Mouse (Mus musculus): ENCODE results near the gene Cd70. TPM values are rescaled to one million over a fixed set of nuclear protein-coding genes. Genes with fewer than 3 reads are reported as not detected.

Gene Cd70
- 0.13 TPM in 1 of 2 replicates, not detected in the other for polyA plus RNA-seq (2012; rRNA removed)

- DNase-seq, result no peak
- H3K36me3 ChIP-seq (ENCODE audit: control insufficient read depth, insufficient read depth, low read length), result no peaks in the 10 kb centered on the region
- whole genome bisulfite sequencing, result 4% methylated on average over 38 of the region's 39 CpGs
- H3K27ac ChIP-seq (ENCODE audit: insufficient read depth, low read depth, low read length), result no peak within 1 kb of the TSS
- no peaks in the 10 kb centered on the region for H3K27me3 ChIP-seq (replicated peaks; ENCODE audit: control insufficient read depth, insufficient read depth, low read length)
- H3K4me3 ChIP-seq (ENCODE audit: insufficient read depth, low read depth, low read length), result no peak within 1 kb of the TSS
- H3K4me1 ChIP-seq (ENCODE audit: control insufficient read depth, insufficient read depth, low read length), result no peaks in the 10 kb centered on the region
- TF ChIP-seq POLR2A (IDR thresholded peaks at IDR 0.05; ENCODE audit: low read depth, low read length) (no peak), CTCF (conservative IDR thresholded peaks at IDR 0.05; ENCODE audit: insufficient read depth, insufficient read length, low read depth, low read length) (no peak)
Measured at GRCm38 (mm10) chr17:57148994-57149803, at the start of gene Cd70. Gene Cd70, minus strand, starts transcription at chr17:57149777.

GRCm38 (mm10) chr17:57198252-57198651 is 48.7 kb upstream of the Cd70 start:
- H3K27me3 ChIP-seq (replicated peaks; ENCODE audit: control insufficient read depth, insufficient read depth, low read length), result no peaks in the 10 kb centered on the region
- DNase-seq, result no peak
- H3K27ac ChIP-seq (ENCODE audit: insufficient read depth, low read depth, low read length), result no peak overlapping the region
- H3K36me3 ChIP-seq (ENCODE audit: control insufficient read depth, insufficient read depth, low read length), result no peaks in the 10 kb centered on the region
- H3K4me3 ChIP-seq (ENCODE audit: insufficient read depth, low read depth, low read length), result no peak overlapping the region
- peaks cover 3% of the 10 kb centered on the region; the same call in 1 of the 2 replicates for H3K4me1 ChIP-seq (ENCODE audit: control insufficient read depth, insufficient read depth, low read length)
- TF ChIP-seq CTCF (conservative IDR thresholded peaks at IDR 0.05; ENCODE audit: insufficient read depth, insufficient read length, low read depth, low read length), result no peak
- no peak for TF ChIP-seq POLR2A (IDR thresholded peaks at IDR 0.05; ENCODE audit: low read depth, low read length)
- 78% methylated on average over 3 of the region's 3 CpGs for WGBS

- no peaks in the 10 kb centered on the region for H3K4me1 ChIP-seq (ENCODE audit: control insufficient read depth, insufficient read depth, low read length)
- H3K4me3 ChIP-seq (ENCODE audit: insufficient read depth, low read depth, low read length), result no peak overlapping the region
- H3K27ac ChIP-seq (ENCODE audit: insufficient read depth, low read depth, low read length), result no peak overlapping the region
- TF ChIP-seq CTCF (conservative IDR thresholded peaks at IDR 0.05; ENCODE audit: insufficient read depth, insufficient read length, low read depth, low read length), result no peak
- TF ChIP-seq POLR2A (IDR thresholded peaks at IDR 0.05; ENCODE audit: low read depth, low read length), result no peak
- no peaks in the 10 kb centered on the region for H3K36me3 ChIP-seq (ENCODE audit: control insufficient read depth, insufficient read depth, low read length)
- H3K27me3 ChIP-seq (replicated peaks; ENCODE audit: control insufficient read depth, insufficient read depth, low read length), result no peaks in the 10 kb centered on the region
- DNase-seq, result no peak
- WGBS, result 77% methylated on average over 8 of the region's 8 CpGs
Measured at GRCm38 (mm10) chr17:57195326-57196010, 45.9 kb upstream of the Cd70 start.

GRCm38 (mm10) chr17:57194771-57195170 is 45.2 kb upstream of the Cd70 start:
- TF ChIP-seq POLR2A (IDR thresholded peaks at IDR 0.05; ENCODE audit: low read depth, low read length) (no peak), CTCF (conservative IDR thresholded peaks at IDR 0.05; ENCODE audit: insufficient read depth, insufficient read length, low read depth, low read length) (no peak)
- WGBS, result 84% methylated on average over 3 of the region's 3 CpGs
- H3K27ac ChIP-seq (ENCODE audit: insufficient read depth, low read depth, low read length), result no peak overlapping the region
- H3K4me3 ChIP-seq (ENCODE audit: insufficient read depth, low read depth, low read length), result no peak overlapping the region
- no peaks in the 10 kb centered on the region for H3K27me3 ChIP-seq (replicated peaks; ENCODE audit: control insufficient read depth, insufficient read depth, low read length)
- no peaks in the 10 kb centered on the region for H3K4me1 ChIP-seq (ENCODE audit: control insufficient read depth, insufficient read depth, low read length)
- no peak for DNase-seq
- H3K36me3 ChIP-seq (ENCODE audit: control insufficient read depth, insufficient read depth, low read length), result no peaks in the 10 kb centered on the region

- no peak for DNase-seq
- no peak within 1 kb of the TSS for H3K27ac ChIP-seq (ENCODE audit: insufficient read depth, low read depth, low read length)
- TF ChIP-seq POLR2A (IDR thresholded peaks at IDR 0.05; ENCODE audit: low read depth, low read length) (no peak), CTCF (conservative IDR thresholded peaks at IDR 0.05; ENCODE audit: insufficient read depth, insufficient read length, low read depth, low read length) (no peak)
- no peak within 1 kb of the TSS for H3K4me3 ChIP-seq (ENCODE audit: insufficient read depth, low read depth, low read length)
- H3K27me3 ChIP-seq (replicated peaks; ENCODE audit: control insufficient read depth, insufficient read depth, low read length), result no peaks in the 10 kb centered on the region
- no peaks in the 10 kb centered on the region for H3K4me1 ChIP-seq (ENCODE audit: control insufficient read depth, insufficient read depth, low read length)
- no peaks in the 10 kb centered on the region for H3K36me3 ChIP-seq (ENCODE audit: control insufficient read depth, insufficient read depth, low read length)
- WGBS, result 71% methylated on average over 11 of the region's 11 CpGs
Measured at GRCm38 (mm10) chr17:57194041-57194507, 44.5 kb upstream of the Cd70 start, which contains the start of gene Tnfsf14. Gene Tnfsf14, minus strand, starts transcription at chr17:57194177.

GRCm38 (mm10) chr17:57188510-57189192 is 39.1 kb upstream of the Cd70 start:
- WGBS, result 80% methylated on average over 12 of the region's 12 CpGs
- DNase-seq, result no peak
- no peaks in the 10 kb centered on the region for H3K27me3 ChIP-seq (replicated peaks; ENCODE audit: control insufficient read depth, insufficient read depth, low read length)
- H3K27ac ChIP-seq (ENCODE audit: insufficient read depth, low read depth, low read length), result no peak overlapping the region
- TF ChIP-seq POLR2A (IDR thresholded peaks at IDR 0.05; ENCODE audit: low read depth, low read length), result no peak
- no peak for TF ChIP-seq CTCF (conservative IDR thresholded peaks at IDR 0.05; ENCODE audit: insufficient read depth, insufficient read length, low read depth, low read length)
- no peak overlapping the region for H3K4me3 ChIP-seq (ENCODE audit: insufficient read depth, low read depth, low read length)
- H3K4me1 ChIP-seq (ENCODE audit: control insufficient read depth, insufficient read depth, low read length), result no peaks in the 10 kb centered on the region
- H3K36me3 ChIP-seq (ENCODE audit: control insufficient read depth, insufficient read depth, low read length), result no peaks in the 10 kb centered on the region

Measured in kidney, adult 2 months (tissue).